Mouse (Mus musculus) kidney, postnatal 0 days (tissue): ENCODE data around the gene Tob2. TPM values are rescaled to one million over a fixed set of nuclear protein-coding genes. Genes with fewer than 3 reads are reported as not detected.

Source experiments
- ATAC-seq: fragments of 200-750 bp; cut with Nextera tagmentation; replicated peaks from 2 replicates; pipeline ENCODE4 v1.8.0; 2017; ENCODE audit warnings: low read depth, moderate number of reproducible peaks, moderate TSS enrichment, moderate library complexity; ENCODE audit not compliant: low FRiP score
- DNase-seq: peaks from one replicate; pipeline ENCODE4 v3.0.0-alpha.2; 2016; ENCODE audit warnings: low spot score
- H3K27ac ChIP-seq: fragments of 300-500 bp; sonication (generic); 2 replicates; pipeline ENCODE4 v1.5.1; 2014; ENCODE audit warnings: mild to moderate bottlenecking
- H3K27me3 ChIP-seq: fragments of 300-500 bp; sonication (generic); 2 replicates; pipeline ENCODE4 v1.6.1; 2014; ENCODE audit warnings: low read length, mixed read lengths; ENCODE audit not compliant: insufficient read depth
- H3K36me3 ChIP-seq: fragments of 300-500 bp; sonication (generic); 2 replicates; pipeline ENCODE4 v1.6.1; 2014; ENCODE audit warnings: low read length, mixed read lengths; ENCODE audit not compliant: insufficient read depth
- H3K4me1 ChIP-seq: fragments of 300-500 bp; sonication (generic); replicated peaks from 2 replicates; pipeline ENCODE4 v1.6.1; 2014; ENCODE audit warnings: antibody characterized with exemption, low read length, mixed read lengths; ENCODE audit not compliant: insufficient read depth
- H3K4me2 ChIP-seq: fragments of 300-500 bp; sonication (generic); 2 replicates; pipeline ENCODE4 v1.6.1; 2014; ENCODE audit warnings: mild to moderate bottlenecking, low read length, moderate library complexity, mixed read lengths
- H3K4me3 ChIP-seq: fragments of 300-500 bp; sonication (generic); replicated peaks from 2 replicates; pipeline ENCODE4 v1.5.1; 2014; ENCODE audit warnings: low read depth, low read length
- H3K9ac ChIP-seq: fragments of 300-500 bp; sonication (generic); 2 replicates; pipeline ENCODE4 v1.6.1; 2014; ENCODE audit warnings: low read depth, low read length
- H3K9me3 ChIP-seq: fragments of 300-500 bp; sonication (generic); replicated peaks from 2 replicates; pipeline ENCODE4 v1.6.1; 2016; ENCODE audit warnings: low read length, inconsistent platforms, mixed read lengths
- CTCF ChIP-seq: IDR thresholded peaks from 2 replicates; pipeline ENCODE4 v1.5.1; 2016; ENCODE audit warnings: antibody characterized with exemption, low read depth, mild to moderate bottlenecking, moderate library complexity
- WGBS: fragments of 180-500 bp; shearing (Covaris S2); extraction: QIAGEN DNeasy Blood & Tissue Kit; methylation state at CpG from one replicate; pipeline ENCODE4 v1.1.7; 2014; 5-methylcytosine and 5-hydroxymethylcytosine counted together
- polyA plus RNA-seq: library from polyadenylated mRNA; unstranded; fragments of >200 nt; fragmentation: Nextera tagmentation; extraction: Ambion mirVana; gene quantifications from 2 replicates; pipeline ENCODE4 v1.2.1, GENCODE M21; 2015

Tob2 gene
- polyA plus RNA-seq, 1 experiment from 2014 or later: 22.5 TPM

- no peak for ATAC-seq
- no peak for DNase-seq
- no peak overlapping the region for H3K27ac ChIP-seq
- 0 out of 2 replicates have a peak, but pooled peaks cover 4% of the 10 kb centered on the region for H3K36me3 ChIP-seq
- no peak for TF ChIP-seq CTCF
- WGBS: 77% methylated on average over 3 of the region's 3 CpGs
- H3K27me3 ChIP-seq: no peaks in the 10 kb centered on the region
- H3K9ac ChIP-seq: no peak overlapping the region
- no peak overlapping the region for H3K4me2 ChIP-seq
- no peaks in the 10 kb centered on the region for H3K9me3 ChIP-seq
- no peak overlapping the region for H3K4me3 ChIP-seq
- H3K4me1 ChIP-seq: peaks cover 7% of the 10 kb centered on the region; the same call in 1 of the 2 replicates
These were observed 23.8 kb upstream of the Tob2 start for GRCm38 (mm10) chr15:81882348-81882747.

- peak; percentile 70 for DNase-seq
- WGBS: 66% methylated on average over 5 of the region's 5 CpGs
- Histone ChIP-seq H3K9ac (no peak overlapping the region), H3K27me3 (no peaks in the 10 kb centered on the region), H3K4me2 (no peak overlapping the region), H3K36me3 (no peaks in the 10 kb centered on the region), H3K4me3 (no peak overlapping the region), H3K9me3 (no peaks in the 10 kb centered on the region), H3K4me1 (peaks cover 7% of the 10 kb centered on the region; the same call in 1 of the 2 replicates), H3K27ac (peak overlapping the region; percentile 21; the same call in 1 of the 2 replicates)
- TF ChIP-seq CTCF: no peak
- no peak for ATAC-seq
These were observed 21.2 kb upstream of the Tob2 start for GRCm38 (mm10) chr15:81879531-81880401.

- Histone ChIP-seq H3K27me3 (no peaks in the 10 kb centered on the region), H3K27ac (peak within 1 kb of the TSS; percentile 96), H3K4me2 (peak within 1 kb of the TSS; percentile 83), H3K4me3 (peak within 1 kb of the TSS; percentile 91), H3K4me1 (no peaks in the 10 kb centered on the region; the same call in 1 of the 2 replicates), H3K9ac (peak within 1 kb of the TSS; percentile 88), H3K36me3 (peaks cover 30% of the 10 kb centered on the region), H3K9me3 (no peaks in the 10 kb centered on the region)
- under 1% methylated on average over 53 of the region's 53 CpGs for WGBS
- ATAC-seq (peak; percentile 83), DNase-seq (peak; percentile 99)
- TF ChIP-seq CTCF: no peak
These were observed 13.9 kb upstream of the Tob2 start, which contains the start of gene Aco2 for GRCm38 (mm10) chr15:81872262-81873136. Gene Aco2 (plus strand): TSS chr15:81872309.

GRCm38 (mm10) chr15:81871604-81872261, 13.1 kb upstream of the Tob2 start, which contains the start of gene Phf5a:
Gene Phf5a (minus strand): TSS chr15:81871911.
- peak within 1 kb of the TSS; percentile 88 for H3K9ac ChIP-seq
- H3K9me3 ChIP-seq: no peaks in the 10 kb centered on the region
- peak; percentile 97 for DNase-seq
- H3K4me2 ChIP-seq: peak within 1 kb of the TSS; percentile 83
- no peak for TF ChIP-seq CTCF
- WGBS: under 1% methylated on average over 30 of the region's 30 CpGs
- H3K27ac ChIP-seq: peak within 1 kb of the TSS; percentile 96
- ATAC-seq: peak; percentile 88
- H3K4me3 ChIP-seq: peak within 1 kb of the TSS; percentile 91
- no peaks in the 10 kb centered on the region for H3K27me3 ChIP-seq
- no peaks in the 10 kb centered on the region; the same call in 1 of the 2 replicates for H3K4me1 ChIP-seq
- H3K36me3 ChIP-seq: peaks cover 37% of the 10 kb centered on the region

- no peak for DNase-seq
- Histone ChIP-seq H3K9me3 (no peaks in the 10 kb centered on the region), H3K4me2 (no peak overlapping the region), H3K27ac (no peak overlapping the region), H3K27me3 (no peaks in the 10 kb centered on the region), H3K4me3 (no peak overlapping the region), H3K9ac (no peak overlapping the region), H3K4me1 (no peaks in the 10 kb centered on the region; the same call in 1 of the 2 replicates), H3K36me3 (peaks cover 53% of the 10 kb centered on the region)
- ATAC-seq: no peak
- WGBS: over 99% methylated on average over 5 of the region's 5 CpGs
- no peak for TF ChIP-seq CTCF
These were observed 11.4 kb upstream of the Tob2 start for GRCm38 (mm10) chr15:81869985-81870384.
